Mouse (Mus musculus) T-cell, adult 2 months (primary cell): ENCODE data around the gene Fut9.

Source experiments
- DNase-seq: peaks from one replicate; pipeline ENCODE4 v3.0.0; 2022; ENCODE audit warnings: low spot score

The Fut9 gene

DNA sequence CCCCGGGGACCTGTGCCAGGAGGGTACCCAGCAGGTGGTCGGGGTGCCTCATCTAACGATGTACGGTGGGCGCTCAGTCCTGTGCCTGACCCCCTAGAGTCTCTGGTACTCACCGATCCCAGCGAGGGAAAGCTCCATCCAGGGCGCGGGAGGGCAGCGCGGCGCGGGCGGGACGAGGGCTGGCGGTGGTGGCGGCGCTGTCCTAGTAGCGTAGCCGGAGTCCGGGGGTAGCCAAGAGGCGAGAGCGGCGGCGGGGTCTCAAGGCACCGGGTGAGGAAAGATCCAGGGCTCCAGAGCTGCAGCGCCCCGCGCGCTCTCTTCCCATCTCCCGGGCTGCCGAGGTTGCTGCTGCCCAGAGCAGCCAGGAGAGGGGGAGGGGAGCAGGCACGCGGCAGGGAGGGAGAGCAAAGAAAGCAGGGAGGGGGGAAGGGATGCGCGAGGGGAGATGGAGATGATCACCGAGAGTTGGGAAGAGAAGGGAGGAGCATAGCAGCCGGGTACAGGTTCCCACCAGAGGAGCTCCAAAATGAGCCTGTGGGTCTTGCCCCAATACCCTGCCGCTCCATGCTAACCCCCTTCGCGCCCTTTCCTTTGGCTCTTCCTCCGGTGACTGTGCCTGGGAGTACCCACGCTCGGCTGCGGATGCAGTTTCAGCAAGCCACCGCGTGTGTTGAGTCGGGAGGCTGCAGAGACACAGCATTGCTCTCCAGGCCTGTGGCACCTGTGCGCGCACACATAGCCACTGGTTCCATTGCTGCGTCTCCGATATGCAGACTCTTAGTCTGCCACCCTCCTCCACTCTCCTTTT, at the start of gene Fut9:
Gene Fut9, minus strand, starts transcription at position 769 of the 808 bp plus-strand sequence.
- no peak for DNase-seq

DNA sequence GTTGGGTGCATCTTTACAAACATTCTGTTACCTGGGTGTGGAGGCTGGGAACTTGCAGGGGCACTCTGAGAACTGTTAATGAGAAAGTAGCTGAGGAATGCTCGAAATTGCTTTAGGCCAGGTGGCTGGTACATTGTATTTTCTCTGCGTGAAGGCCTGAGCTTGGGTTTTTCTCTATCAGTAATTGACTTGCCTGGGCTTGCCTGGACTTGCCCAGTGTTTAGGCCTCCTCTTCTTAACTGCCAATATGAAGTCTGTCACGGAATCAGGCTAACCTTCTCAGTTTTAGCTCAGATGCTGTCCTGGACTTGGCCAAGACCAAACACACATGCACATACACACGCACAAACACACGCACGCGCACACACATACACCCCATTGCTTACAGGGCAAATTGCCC, 15.7 kb upstream of the Fut9 start:
- DNase-seq: no peak

DNA sequence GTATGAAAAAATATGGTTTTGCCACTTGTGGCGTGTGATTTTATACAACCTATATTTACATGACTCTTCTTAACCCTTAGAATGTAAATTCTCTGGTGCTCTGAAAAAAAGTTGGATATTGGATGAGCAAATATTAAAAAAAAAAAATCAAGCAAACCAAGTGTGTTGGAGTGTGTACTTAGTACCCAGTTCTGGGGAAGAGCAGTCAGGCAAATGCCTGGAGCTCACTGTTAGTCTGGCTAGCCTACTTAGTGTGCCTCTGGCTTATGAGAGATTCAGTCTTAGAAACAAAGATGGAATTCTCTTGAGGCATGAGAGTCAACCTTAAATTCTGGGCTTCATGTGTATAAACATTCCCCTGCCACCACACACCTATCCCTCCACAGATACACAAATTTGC, 13.3 kb upstream of the Fut9 start:
- no peak for DNase-seq

DNA sequence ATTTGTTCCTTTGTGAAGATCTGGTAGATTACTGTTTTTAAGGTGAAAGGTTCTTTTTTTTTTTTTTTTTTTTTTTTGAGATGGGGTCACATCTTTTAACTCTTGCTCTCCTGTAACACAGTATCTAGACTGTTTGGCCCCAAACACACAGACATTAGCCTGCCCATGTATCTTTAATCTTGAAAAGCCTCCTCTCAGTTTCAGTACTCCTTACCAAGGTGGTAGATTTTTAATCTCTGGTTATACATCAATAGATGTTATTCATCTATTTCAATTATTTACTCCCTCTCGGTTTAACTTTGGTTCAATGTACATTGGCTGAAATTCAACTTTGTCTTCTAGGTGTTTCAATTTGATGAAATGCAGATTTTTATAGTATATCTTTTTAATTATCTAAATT, 10.0 kb upstream of the Fut9 start:
- no peak for DNase-seq

DNA sequence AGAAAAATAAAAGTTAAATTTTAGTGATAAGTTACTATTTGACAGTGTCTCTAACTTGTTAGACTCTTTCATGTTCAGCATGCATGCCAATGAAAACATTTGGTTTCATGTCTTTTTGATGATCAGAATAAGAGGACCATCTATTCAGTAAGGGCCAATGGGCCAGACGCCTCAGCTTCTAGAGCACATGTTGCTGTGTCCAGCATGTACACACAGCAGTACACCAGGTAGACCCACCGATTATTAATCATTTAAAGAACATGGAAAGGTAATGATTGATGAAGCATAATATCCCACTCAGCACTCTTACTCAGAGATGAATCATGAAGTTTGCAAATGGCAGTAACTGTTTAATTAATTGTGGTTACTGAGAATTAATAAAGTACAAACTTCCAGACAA, 1.7 kb upstream of the Fut9 start:
- no peak for DNase-seq

DNA sequence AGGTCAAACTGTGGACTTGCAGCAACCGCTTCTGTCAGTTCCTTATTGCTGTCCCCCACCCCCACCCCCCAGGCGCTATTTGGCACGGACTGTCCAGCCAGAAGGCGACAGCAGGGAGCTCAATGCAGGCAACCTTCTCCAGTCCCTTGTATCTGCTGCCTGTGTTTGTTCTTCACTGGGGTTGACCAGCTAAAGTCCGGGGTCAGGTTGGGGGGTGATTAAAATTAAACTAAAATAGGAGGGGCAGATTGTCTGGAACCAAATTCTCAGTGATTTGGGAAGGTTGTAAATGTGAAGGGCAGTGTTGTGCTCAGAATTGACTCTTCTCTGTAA, 206 bp upstream of the Fut9 start:
- no peak for DNase-seq

DNA sequence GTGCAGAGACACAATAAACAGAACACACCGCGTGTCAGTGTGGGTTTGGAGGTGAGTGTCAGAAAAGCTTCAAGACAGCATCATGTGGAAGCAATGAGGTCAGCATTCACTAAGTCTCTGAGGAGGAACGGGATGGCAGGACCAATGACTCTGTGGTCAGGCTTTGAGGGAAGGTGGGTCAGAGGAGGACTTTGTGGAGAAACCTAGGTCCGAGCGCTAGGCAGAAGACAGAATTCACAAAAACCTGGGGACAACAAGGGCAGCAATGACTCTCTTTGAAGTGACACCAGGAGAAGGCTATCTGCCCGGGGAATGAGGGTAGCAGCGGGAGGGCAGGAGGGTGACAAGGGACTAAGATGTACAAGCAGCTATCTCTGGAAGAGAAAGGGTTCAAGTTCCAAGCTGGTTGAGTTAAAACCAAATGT, 981 bp downstream of the Fut9 start:
- no peak for DNase-seq

DNA sequence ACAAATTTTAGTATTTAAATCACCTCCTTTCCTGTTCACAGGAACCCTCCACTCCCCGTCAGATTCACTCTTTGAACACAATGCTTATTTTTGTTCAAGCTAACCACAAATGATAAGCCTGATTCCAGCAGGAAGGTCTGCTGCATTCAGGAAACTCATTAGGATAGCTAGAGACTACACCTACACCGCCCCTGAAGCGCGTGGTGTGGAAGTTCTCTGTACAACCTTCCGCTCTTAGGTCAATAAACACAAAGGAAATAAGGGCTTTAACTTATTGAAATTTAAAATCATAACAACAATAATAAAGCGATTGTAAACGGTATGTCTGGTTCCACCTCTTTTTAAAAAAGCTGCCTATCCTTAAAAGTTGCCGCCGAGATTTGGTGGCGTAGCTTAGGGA, 1.6 kb downstream of the Fut9 start:
- no peak for DNase-seq

DNA sequence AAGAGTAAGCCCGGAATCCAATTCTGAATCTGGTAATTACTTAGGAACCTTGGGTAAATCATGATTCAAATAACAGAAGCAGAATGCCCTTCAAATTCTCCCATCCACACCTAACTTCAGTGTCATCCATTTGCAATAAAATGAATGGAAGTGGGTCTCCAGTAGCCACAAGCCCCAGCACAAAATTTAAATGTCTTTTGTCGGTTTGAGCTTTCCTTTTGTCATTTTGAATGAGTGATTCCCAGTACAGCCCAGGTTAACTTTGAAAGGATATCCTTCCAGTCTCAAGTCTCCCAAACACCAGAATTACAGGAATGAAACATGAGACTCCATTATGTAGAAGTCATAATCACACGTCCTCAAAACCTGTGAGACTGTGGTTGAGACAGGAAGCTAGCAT, 3.9 kb downstream of the Fut9 start:
- no peak for DNase-seq

DNA sequence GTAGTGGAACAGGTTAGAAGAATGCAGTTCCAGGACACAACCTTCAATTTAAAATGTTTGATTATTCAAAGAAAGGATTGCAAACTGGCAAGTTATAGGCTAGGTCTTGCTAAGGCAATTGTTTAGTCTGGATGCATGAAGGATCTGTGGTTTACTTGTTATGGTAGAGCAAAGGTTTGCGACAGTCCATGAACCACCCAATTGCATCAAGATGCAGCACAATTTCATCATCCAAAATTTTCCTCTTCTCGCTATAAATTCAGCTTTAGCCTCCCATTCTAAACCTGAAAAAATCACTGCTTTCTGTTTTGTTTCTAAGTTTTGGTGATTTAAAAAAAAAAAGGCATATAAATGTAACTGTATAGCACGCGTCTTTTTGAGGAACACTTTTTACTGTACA, 14.8 kb downstream of the Fut9 start:
- no peak for DNase-seq

DNA sequence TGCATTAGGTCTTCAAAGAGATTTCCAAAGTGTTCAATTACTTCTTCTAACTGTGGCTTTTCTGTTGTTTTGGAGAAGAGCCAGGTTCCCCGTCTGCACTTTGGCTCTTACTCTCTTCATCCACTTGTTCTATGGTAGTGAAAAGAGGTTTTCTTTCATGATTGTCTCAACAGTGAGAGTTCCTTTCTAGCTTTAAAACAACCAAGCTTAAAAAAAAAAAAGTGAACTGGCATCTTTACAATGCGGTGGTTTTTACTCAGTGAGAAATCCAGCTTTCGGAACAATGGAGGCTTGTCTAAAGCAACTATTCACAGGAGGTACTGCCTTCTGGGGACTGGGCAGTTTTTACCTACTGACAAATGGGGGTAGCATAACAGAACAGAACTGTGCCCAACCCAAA, 31.4 kb downstream of the Fut9 start:
- no peak for DNase-seq

DNA sequence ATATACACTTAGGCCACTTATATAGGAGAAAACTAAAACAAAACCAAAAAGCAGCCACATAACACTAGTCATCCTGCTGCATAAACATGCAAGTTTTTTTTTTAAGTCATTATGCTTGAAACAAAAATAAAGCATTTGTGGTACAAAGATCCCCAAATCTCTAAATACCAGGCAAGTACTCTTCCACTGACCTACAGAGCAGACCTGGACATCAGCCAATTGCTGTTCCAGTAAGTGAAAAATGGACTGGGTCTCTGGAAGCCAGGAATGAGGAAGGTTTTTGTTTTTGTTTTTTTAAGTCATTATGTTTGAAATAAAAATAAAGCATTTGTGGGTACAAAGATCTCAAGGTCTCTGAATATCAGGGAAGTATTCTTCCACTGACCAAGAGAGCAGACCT, 37.0 kb downstream of the Fut9 start:
- DNase-seq: no peak

DNA sequence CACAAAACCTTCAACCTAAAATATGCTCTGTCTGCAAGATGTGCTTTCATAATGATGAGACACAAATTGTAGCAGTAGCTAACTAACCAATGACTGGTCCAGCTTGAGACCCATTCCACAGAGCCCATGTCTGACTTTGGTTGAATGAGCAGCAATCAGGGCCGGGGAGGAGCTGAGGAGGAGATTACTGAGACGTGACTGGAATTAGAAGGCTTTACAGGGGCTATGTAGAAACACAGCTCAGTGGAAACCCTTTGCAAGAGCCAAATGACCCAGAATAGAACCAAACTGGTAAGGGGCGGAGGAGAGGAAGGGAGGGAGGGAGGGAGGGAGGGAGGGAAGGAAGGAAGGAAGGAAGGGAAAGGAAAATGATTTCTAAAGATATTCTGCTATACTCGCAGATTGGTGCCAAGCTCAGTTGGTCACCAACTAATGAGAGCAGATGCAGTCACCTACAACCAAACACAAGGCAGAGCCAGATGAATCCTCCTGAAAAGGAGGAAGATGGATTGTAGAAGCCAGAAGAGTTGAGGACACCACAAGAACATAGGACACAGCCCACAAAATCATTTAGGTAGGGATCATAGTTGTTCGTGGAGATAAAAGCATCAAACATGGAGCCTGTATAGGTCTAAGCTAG, 42.0 kb downstream of the Fut9 start:
- no peak for DNase-seq

DNA sequence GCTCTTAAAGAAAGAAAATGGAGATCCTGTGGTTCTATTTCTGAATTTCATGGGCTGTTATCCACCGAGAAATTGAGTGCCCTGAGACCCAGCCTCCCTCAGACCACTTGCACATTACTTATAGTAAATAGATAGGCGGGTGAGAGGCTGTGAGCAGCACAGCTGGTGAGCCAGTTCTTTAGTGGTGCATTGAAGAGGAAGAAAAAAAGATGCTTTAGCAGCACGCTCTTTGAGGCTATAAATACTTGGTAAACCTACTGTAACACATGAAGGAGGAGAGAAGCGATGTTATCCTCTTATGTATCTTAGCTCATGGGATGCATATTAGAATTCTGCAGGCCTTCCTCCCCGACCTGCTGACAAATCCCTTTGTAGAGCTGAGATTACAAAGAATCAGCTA, 58.5 kb downstream of the Fut9 start:
- no peak for DNase-seq

DNA sequence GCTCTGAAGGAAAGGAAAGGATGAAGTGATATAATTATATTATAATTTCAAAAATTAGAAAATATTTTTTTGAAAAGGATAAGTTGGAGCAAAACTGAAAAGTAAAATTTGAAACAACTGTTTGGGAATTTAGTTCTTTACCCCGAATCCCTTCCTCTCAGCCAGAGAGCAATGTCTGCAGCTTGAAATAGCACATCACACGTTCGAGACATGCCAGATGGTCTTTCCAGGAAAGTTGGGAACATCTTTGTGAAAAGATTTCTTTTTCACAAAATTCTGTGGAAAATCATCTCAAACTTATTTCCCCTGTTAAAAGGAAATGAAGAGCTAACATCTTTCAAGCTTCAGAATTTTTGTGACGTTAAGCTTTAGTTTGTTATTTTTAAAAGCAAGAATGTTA, 61.3 kb downstream of the Fut9 start:
- no peak for DNase-seq

DNA sequence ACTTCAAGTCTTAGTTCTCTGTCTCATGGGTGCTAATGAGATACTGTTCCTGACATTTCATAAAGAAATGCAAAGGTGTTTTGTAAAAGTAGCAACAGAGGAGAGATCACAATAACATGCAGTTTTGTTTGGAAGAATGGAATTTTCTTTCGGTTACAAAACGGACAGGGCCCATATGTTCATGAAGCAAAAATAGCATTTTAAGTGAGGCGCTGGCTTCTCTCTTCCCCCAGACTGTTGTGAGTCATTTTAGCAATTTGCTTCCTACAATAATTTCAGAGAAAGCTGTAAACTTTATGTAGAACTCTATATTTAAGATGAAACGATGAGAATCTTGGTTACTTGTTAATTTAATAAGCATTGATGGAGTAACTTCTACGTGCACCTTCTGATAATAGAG, 78.5 kb downstream of the Fut9 start:
- DNase-seq: no peak

DNA sequence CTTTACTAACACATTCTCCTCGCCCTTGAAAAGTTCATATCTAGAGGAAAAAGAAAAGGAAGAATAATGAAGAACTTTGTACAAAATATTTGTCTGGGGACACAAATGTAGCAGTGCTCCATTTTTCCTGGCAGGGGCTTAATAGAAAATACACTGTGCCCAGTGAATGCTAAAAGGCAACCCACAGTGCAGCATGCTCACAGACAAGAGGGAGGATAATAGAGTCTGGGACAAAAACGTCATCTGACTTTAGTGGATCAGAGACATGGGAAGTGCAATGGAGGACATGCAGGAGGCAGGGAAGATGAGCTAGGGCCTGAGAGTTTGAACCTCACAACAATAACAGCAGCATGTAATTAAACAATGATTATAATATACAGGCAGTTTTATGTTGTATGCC, 86.1 kb downstream of the Fut9 start:
- DNase-seq: no peak

DNA sequence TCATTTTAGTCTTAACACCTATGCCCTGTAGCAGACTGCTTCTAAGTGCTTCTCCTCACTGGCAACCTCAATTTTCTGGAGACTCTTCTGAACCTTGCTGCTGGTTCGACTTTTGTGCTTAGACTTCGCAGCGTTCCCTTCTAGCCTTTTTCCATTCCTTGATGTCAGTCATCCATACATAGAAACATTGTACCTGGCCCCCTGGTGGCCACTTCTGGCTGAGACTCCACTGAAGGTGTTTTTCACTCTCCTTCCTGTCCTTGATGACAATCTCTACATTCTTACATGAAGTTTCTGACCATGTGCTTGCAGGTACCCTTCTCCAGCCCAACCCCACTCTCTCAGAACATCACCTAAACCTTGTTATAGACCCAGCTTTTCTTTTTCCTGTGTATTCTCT, 115.1 kb downstream of the Fut9 start:
- no peak for DNase-seq

DNA sequence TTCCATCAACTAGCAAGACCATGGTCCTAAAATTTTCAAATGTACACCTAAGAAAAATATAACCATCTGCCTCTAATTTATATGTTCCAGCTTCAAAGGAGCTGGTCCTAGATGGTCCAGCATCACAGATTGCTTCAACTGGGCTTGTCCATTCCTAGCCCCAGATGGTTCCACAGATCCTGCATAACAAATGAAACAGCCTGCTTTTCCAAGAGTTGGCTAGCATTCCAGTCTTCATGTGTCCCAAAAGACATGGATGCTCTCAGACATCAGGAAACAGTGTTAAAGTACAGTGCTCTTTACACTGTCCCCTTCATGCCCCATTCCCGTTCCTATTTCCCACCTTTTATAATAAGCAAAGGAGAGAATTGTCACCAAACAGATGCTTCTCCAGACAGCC, 135.8 kb downstream of the Fut9 start:
- DNase-seq: no peak

DNA sequence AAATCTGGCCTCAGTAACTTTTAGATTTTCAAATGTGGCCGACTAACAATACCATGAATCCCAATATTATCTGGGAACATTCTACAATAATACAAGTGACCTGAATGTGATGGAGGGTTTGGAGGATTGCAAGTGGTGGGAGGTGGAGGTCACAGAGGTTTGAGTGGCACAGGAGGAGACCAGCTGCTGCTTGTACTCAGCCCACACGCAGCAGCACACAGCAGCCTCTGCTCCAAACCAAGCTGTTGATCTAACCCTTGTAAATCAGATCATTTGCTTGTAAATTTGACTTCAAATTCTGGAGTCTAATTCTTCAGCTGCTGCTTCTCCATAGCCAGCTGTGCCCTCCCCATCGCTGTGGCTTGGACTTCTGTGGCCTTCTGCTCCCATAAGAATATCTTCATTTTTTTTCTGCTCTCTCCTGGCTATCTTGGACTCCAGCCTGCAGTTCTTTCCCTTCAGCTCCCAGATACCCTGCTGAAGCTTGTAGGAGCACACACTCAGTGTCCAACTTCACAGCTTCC, 138.8 kb downstream of the Fut9 start:
- no peak for DNase-seq

DNA sequence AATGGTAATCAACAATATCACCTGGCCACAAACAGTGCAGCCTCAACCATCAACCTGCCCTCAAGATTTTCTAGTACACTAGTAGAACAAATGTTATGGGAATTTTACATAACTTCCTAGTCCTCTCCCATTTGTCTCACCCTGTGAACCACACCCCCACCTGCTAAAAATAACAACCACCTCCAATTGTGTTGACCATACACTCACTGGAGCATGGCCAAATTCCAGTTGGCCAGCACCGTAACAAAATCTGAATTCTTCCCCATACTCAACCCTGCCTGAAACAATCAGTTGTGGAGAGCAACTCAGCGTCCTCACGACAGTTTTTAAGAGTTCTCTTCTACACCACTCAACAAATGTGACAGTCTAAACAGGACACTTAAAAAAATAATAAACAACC, 141.3 kb downstream of the Fut9 start:
- no peak for DNase-seq

DNA sequence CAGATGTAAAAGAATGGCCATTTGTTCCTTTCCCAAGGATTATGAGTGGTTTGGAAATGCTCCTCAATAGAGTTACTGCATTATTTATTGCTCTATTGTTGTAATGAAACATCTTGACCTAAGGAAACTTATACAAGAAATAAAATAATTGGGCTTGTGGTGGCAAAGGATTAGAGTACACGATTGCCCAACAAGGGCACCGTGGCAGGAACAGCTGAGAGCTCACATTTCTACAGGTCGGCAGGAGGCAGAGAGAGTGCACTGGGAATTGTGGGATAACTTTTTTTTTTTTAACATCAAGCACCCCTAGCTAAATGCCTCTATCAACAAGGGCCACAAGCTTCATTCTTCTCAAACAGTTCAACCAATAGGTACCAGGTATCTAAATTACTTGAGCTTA, 148.1 kb downstream of the Fut9 start:
- DNase-seq: no peak

DNA sequence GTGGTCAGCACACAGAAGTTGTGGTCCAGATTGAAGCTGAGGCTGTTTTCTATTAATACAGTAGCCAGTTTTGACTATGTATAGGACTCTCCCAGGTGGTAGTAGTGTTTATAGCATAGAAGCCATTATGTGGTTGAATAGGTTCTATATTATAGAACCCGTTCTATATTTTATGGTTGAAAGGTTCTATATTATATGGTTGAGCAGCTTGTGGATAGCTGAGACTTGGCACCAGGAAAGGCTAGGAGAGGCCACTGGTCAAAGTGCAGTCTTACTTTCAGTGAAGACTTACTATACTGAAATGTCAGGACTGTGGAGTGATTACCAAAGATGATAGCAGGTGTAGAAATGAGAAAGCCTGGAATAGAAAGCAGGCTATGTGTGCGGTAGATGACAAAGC, 151.9 kb downstream of the Fut9 start:
- no peak for DNase-seq

DNA sequence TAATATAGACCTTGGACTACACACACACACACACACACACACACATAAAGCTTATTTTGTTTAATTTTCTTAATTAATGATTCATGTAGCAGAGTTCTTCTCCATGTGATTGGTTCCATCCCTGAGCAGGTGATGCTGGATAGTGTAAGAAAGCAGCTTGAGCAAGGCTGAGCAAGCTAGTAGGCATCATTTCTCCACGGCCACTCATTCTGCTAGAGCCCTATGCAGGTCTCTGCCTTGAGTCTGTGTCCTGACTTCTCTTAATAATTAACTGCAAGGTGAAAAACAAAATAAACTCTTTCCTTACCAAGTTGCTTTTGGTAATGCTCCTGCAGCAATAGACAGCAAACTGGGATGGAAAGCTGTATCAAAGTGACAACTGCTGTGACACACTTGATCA, 152.5 kb downstream of the Fut9 start:
- no peak for DNase-seq
